Mouse (Mus musculus): ENCODE results near the gene Omt2a. TPM values are rescaled to one million over a fixed set of nuclear protein-coding genes. Genes with fewer than 3 reads are reported as not detected.
"Not testable (repeated sequence)": the region's sequence is repeated elsewhere in the genome, so short reads cannot be mapped to it uniquely, and the experiment has no call there.

Omt2a gene
- total RNA-seq, 4 experiments from 2014 or later = not detected

DNA sequence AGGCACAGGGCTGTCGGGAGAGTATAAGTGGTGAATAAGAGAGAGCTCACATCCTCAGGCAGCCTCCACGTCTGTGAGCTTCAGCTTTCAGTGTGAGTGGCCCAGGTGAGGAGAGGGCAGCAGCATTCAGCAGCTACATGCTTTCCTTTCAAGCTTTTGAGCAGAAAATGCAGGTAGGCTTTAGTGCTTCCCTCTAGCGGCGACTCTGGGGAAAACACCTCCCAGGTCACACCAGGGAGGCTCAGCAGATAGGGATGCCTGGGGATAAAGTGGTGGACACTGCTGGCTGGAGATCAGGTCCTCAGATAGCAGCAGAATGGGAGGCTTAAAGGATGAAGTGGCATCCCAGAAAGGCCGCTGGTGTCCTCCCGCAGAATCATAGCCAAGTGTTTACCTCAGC, 18.5 kb downstream of the Omt2a start:
- DNase-seq = not testable (repeated sequence)

GRCm38 (mm10) chr9:78294781-78295180, 19.8 kb downstream of the Omt2a start:
- not testable (repeated sequence) for DNase-seq

DNA sequence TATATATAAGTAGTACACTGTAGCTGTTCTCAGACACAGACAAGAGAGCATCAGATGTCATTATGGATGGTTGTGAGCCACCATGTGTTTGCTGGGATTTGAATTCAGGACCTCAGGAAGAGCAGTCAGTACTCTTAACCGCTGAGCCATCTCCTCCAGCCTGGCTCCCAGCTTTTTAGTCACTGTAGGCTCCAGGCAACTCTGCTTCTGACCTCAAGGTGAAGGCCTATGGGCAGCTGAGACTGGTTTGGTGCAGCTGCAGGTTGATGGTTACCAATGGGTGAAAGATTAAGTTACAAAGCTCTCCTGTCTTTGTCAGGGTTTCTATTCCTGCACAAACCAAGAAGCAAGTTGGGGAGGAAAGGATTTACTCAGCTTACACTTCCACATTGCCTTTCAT, 20.9 kb downstream of the Omt2a start:
- DNase-seq = not testable (repeated sequence)

DNA sequence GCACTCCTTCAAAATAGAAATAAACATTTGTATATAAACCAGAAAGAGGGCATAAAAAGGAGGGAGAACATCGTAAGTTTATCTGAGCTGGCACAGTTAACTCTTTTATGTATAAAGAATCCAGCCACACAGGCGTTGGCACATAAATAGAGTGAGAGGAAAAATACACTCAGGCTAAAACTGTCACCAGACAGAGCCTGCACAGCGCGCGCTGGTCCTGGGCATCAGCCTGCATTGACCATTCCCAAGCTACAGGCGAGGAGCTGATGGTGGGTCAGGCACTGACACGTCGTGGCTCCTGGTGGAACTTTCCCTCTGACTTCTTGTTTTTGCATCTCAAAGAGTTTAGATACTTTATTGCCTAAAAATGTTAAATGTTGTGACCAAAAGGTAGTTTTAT, 22.1 kb downstream of the Omt2a start:
- DNase-seq = not testable (repeated sequence)

- not testable (repeated sequence) for DNase-seq
Measured at GRCm38 (mm10) chr9:78289723-78290122, 24.9 kb downstream of the Omt2a start, which contains the start of gene Gm10639. Gene Gm10639, plus strand, starts transcription at chr9:78289923.

GRCm38 (mm10) chr9:78289063-78289462, 25.5 kb downstream of the Omt2a start:
- not testable (repeated sequence) for DNase-seq

GRCm38 (mm10) chr9:78282002-78282711, 32.4 kb downstream of the Omt2a start:
- peak; percentile 18 for DNase-seq

DNA sequence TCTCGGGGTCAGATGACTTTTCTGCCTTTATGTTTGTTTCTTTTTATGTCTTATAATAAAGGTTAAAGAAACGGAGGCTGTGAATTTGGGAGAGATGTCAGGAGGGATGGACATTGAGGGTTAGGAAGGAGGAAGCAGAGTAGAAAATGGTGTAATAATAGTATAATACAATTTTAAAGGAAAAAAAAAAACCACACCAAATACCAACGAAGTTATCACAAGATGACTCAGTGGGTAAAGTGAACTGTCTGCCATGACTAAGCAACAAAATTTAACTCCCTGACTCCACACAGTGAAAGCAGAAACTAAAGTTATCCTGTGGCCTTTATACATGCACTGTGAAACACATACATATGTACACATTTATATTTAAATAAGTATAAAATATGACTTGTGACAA, 43.7 kb downstream of the Omt2a start:
- DNase-seq = not testable (repeated sequence)

Other genes with a start within 250 kb of the Omt2a start
- gene Fbxo9, start 205.7 kb downstream of the Omt2a start, total RNA-seq (2022) = 100 to 1,000 TPM in 2 of 4 experiments, 10 to 100 TPM in 2; 94.2 to 112 (median 99.9) TPM
- gene Ick, start 205.6 kb downstream of the Omt2a start, total RNA-seq (2022) = 10 to 100 TPM; 18.7 to 25.0 (median 22.4) TPM
- gene Gsta4, start 132.0 kb downstream of the Omt2a start, total RNA-seq (2022) = 10 to 100 TPM; 42.5 to 72.4 (median 57.1) TPM
- 1 to 10 TPM in 1 of 4 experiments, under 1 TPM in 1, not detected in 2; 0.35 to 1.5 TPM for gene Gsta1, start 84.1 kb downstream of the Omt2a start, total RNA-seq (2022)
- gene Gm3776, start 57.7 kb downstream of the Omt2a start, total RNA-seq (2022) = not detected
- under 1 TPM in 1 of 4 experiments, not detected in 3; 0.46 TPM for gene Gm10639, start 24.9 kb downstream of the Omt2a start, total RNA-seq (2022)
- not detected for gene Omt2b, start 12.8 kb upstream of the Omt2a start, total RNA-seq (2022)
- gene Gsta2, start 41.0 kb upstream of the Omt2a start, total RNA-seq (2022) = 1 to 10 TPM in 2 of 4 experiments, not detected in 2; 6.1 to 7.5 TPM
- not detected for gene Dppa5a, start 53.4 kb upstream of the Omt2a start, total RNA-seq (2022)
- not detected for gene Ooep, start 63.9 kb upstream of the Omt2a start, total RNA-seq (2022)
- gene Ddx43, start 81.0 kb upstream of the Omt2a start, total RNA-seq (2022) = not detected
- gene Cgas, start 128.4 kb upstream of the Omt2a start, total RNA-seq (2022) = under 1 TPM; 0.52 to 0.86 (median 0.72) TPM
- gene Mto1, start 133.4 kb upstream of the Omt2a start, total RNA-seq (2022) = 10 to 100 TPM; 27.4 to 33.7 (median 30.5) TPM
- gene Gm17324, start 134.0 kb upstream of the Omt2a start, total RNA-seq (2022) = under 1 TPM in 1 of 4 experiments, not detected in 3; 0.32 TPM
- 1,000 to 10,000 TPM; 5,975 to 6,274 (median 6,040) TPM for gene Eef1a1, start 174.4 kb upstream of the Omt2a start, total RNA-seq (2022)